Mouse (Mus musculus) bone marrow macrophage, adult 2 months (primary cell): ENCODE data around the gene 1700067P10Rik. TPM values are rescaled to one million over a fixed set of nuclear protein-coding genes. Genes with fewer than 3 reads are reported as not detected.

Experiments used
- H3K27ac ChIP-seq: 2 replicates; pipeline ENCODE4 v1.5.1; 2012; ENCODE audit warnings: low read depth, low read length; ENCODE audit not compliant: insufficient read depth
- H3K4me1 ChIP-seq: 2 replicates; pipeline ENCODE4 v1.6.1; 2012; ENCODE audit warnings: low read length; ENCODE audit not compliant: control insufficient read depth, insufficient read depth
- H3K4me3 ChIP-seq: 2 replicates; pipeline ENCODE4 v1.5.1; 2012; ENCODE audit warnings: mild to moderate bottlenecking, low read length, moderate library complexity; ENCODE audit not compliant: insufficient read depth
- CTCF ChIP-seq: IDR thresholded peaks from 2 replicates; pipeline ENCODE4 v1.5.1; 2012; ENCODE audit warnings: low read depth, mild to moderate bottlenecking, low read length, moderate library complexity
- POLR2A ChIP-seq: IDR thresholded peaks from 2 replicates; pipeline ENCODE4 v1.6.1; 2012; ENCODE audit warnings: mild to moderate bottlenecking, low read depth, low read length, borderline replicate concordance
- polyA plus RNA-seq: library from polyadenylated mRNA; stranded (reverse); fragments of >200 nt; gene quantifications from 2 replicates; pipeline ENCODE4 v1.2.4, GENCODE M21; 2012; ENCODE audit not compliant: missing spikeins, insufficient read depth, insufficient read length

Gene 1700067P10Rik
- polyA plus RNA-seq, 1 experiment, result not detected

DNA sequence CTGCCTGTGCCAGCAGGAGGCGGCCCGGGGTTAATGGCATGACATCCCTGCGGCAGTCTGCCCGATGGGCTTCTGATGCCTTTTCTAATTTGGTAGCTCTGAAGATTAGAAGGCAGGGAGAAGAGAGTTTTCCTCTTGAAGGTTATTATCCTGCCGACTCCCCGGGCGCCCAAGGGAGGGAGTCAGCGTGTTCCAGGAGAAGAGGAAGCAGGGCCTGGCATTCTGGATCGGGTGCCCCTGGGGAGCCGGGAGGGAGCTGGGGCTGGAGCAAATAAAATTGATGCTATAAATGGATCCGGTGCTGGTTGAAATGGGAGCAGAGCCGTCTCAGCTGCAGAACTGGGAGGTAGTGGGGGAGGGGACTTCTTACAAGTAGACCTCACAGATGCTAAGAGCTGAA is 31.7 kb upstream of the 1700067P10Rik start:
- H3K27ac ChIP-seq, result no peak overlapping the region
- TF ChIP-seq CTCF (no peak), POLR2A (no peak)
- H3K4me3 ChIP-seq, result no peak overlapping the region
- no peaks in the 10 kb centered on the region for H3K4me1 ChIP-seq

DNA sequence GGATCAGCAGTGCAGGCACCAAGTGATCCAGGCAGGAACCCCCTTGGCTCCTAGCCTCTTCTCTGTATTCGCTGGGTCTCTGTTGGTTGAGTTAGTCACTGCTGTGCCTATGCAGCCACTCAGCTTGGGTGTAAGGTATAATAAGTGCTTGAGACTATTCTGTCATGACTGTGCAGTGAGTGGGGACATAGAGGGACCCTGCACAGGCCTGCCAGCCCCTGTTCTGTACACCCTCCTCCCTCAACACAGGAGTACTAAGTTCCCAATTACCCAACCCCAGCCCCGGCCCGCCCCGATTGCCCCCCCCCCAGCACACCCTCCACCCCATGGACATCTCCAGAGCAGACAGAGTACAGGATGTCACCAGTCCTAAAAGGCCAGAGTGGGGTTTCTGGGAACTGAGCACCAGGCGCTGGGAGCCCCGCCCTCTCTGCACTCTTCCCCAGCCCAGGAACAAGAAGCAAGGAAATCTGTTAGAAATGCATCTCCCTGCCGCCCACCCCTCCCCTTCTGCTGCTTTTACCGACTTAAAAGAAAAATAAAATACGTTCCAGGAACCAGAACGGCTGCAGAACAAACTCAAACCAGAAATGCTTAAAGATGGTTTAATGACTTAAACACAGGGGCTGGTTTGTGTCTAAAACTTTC is 24.8 kb upstream of the 1700067P10Rik start:
- no peak for TF ChIP-seq POLR2A
- TF ChIP-seq CTCF, result no peak
- Histone ChIP-seq H3K27ac (no peak overlapping the region), H3K4me3 (no peak overlapping the region), H3K4me1 (no peaks in the 10 kb centered on the region)

DNA sequence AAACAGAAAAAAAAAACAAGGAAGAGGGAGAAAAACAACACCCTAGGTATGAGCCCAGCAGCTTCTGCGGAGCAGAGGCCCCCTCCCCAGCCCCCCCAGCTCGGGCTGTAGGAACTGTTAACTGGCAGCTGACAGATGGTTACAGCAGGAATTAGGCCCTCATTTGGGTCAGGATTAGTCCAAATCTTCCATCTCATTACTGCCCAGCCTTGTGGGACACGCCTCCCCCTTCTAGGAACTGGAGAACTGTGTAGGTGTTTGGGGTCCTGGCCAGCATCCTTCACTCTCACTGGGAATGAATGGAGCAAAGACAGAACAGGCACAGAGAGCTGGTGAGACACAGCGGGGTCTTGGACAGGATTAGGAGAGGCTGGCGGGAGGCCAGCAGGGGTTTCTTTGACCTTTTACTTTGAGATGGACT is 24.0 kb upstream of the 1700067P10Rik start:
- Histone ChIP-seq H3K4me1 (no peaks in the 10 kb centered on the region), H3K4me3 (no peak overlapping the region), H3K27ac (no peak overlapping the region)
- no peak for TF ChIP-seq CTCF
- no peak for TF ChIP-seq POLR2A

DNA sequence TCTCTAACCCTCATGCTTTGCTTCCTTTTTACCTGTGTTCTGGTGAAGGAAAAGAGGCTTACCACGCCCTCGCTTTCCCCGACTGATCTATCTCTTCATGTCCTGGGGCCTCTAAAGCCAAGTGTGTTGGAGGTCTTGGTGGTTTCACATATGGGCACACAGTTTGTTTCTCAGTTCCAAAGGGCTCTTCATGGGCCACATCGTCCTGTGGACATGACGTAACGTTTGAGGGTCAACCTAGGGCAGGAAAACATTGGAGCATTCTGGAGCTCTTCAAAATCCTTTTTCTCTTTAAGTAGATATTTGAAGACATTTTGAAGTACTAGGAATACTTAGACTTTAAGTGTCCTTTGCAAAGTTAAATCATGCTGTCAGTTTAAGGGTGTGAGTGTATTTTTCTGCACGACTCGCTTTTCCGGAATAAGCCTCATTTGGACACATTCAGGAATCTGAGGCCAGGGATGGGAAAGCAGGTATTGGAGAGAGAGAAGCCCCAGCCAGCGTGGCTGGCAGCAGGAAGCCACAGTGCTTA is 22.0 kb upstream of the 1700067P10Rik start:
- Histone ChIP-seq H3K4me3 (no peak overlapping the region), H3K27ac (no peak overlapping the region), H3K4me1 (no peaks in the 10 kb centered on the region)
- TF ChIP-seq CTCF (no peak), POLR2A (no peak)

DNA sequence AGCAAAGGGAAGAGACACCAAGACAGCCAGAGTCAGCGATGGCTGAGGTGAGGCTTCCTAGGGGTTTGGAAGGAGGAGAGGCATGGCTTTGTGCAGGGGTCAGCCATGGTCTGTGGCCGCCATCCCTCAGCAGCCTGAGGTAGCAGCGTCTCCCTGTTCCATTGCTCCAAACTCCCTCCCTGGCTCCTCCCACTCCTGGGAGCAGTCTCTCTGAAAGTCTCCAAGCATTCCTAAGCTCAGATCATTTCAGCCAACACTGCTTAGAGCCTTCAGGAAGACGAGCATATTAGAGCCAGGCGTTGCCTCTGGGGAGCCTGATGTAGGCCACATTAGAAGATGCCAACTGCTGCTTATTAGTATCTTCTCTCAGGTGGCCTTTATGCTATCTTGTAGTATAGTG is 21.4 kb upstream of the 1700067P10Rik start:
- Histone ChIP-seq H3K27ac (no peak overlapping the region), H3K4me3 (no peak overlapping the region), H3K4me1 (no peaks in the 10 kb centered on the region)
- no peak for TF ChIP-seq CTCF

DNA sequence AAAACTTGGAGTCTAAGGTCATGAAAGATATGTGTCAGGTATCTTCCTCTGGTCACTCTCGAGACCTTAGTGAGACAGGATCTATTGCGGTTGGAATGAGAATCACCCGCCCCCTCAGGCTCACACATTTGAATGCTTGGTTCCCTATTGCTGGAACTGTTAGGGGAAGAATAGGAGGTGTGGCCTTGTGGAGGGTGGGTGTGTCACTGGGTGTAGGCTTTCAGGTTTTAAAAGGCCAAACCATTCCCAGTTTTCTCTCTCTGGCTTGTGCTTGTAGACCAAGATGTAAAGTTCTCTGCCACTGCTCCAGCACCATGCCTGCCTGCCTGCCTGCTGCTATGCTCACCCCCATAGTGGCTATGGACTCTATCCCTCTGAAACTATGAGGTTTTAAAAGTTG is 8.5 kb upstream of the 1700067P10Rik start:
- H3K4me3 ChIP-seq, result no peak overlapping the region
- no peaks in the 10 kb centered on the region for H3K4me1 ChIP-seq
- TF ChIP-seq CTCF (no peak), POLR2A (no peak)
- no peak overlapping the region for H3K27ac ChIP-seq

DNA sequence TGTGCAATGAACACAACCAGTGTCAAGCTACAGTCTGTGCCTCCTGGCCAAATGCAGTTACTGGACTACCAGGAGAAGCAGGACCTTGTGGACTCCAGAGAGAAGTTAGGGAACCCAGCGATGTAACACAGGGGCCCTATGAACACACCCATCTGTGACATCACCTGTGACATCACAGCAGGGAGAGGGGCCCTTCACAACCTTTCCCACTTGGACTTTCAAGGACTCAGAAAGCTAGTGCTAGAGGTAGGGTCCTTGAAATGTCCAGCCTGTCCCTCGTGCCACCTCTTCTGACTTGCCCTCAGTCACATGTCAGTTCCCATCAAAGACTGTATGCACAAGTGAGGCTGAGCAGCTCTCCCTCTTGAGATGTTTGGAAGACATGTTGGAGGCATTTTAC is 327 bp downstream of the 1700067P10Rik start:
- no peak overlapping the region for H3K27ac ChIP-seq
- no peaks in the 10 kb centered on the region for H3K4me1 ChIP-seq
- H3K4me3 ChIP-seq, result no peak overlapping the region
- TF ChIP-seq CTCF, result no peak
- no peak for TF ChIP-seq POLR2A

DNA sequence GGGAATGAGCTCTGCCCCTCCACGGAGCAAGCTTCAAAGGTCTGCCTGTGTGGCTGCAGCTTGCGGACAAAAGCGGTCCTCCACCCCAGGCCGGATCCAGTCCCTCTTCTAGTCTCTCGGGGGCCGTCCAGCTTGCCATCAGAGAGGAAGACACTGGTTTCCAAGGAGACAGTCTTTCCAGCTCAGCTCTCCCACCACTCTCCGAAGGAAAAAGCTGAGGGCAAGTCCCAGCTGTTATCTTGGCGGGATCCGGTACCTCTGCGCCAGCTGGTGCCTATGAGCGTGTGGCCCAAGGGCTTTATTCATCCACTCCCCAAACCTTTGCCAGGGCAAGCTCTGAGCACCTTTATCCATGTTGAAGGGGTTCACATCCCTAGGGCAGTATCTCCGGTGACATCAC is 1.2 kb downstream of the 1700067P10Rik start:
- TF ChIP-seq POLR2A, result no peak
- TF ChIP-seq CTCF, result no peak
- no peak overlapping the region for H3K27ac ChIP-seq

DNA sequence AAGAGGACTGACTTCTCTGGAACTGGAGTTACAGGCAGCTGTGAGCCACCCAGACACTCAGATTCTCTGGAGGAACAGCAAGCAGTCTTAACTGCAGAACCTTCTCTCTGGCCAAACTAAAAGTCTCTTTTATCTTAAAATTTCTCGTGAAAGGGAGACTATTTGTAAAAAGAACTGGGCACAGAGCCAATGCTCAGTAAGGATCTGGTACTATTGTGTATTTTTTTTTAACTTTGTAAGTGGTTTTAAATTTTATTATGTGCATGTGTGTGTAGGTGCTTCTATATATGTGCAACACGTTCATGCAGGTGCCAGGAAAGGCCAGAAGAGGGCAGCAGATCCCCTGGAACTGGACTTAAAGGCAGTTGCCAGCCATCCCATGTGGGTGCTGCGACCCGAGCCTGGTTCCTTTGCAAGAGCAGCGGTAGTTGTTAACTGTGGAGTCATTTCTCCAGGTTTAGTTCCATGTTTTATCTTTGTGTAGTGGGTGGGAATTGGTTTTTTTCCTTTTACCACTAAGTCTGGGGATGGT is 4.2 kb downstream of the 1700067P10Rik start:
- no peak for TF ChIP-seq POLR2A
- H3K4me1 ChIP-seq, result no peaks in the 10 kb centered on the region
- no peak overlapping the region for H3K4me3 ChIP-seq
- H3K27ac ChIP-seq, result no peak overlapping the region

More for the DNA sequence above, 1.2 kb downstream of the 1700067P10Rik start:
- no peaks in the 10 kb centered on the region for H3K4me1 ChIP-seq
- H3K4me3 ChIP-seq, result no peak overlapping the region

DNA sequence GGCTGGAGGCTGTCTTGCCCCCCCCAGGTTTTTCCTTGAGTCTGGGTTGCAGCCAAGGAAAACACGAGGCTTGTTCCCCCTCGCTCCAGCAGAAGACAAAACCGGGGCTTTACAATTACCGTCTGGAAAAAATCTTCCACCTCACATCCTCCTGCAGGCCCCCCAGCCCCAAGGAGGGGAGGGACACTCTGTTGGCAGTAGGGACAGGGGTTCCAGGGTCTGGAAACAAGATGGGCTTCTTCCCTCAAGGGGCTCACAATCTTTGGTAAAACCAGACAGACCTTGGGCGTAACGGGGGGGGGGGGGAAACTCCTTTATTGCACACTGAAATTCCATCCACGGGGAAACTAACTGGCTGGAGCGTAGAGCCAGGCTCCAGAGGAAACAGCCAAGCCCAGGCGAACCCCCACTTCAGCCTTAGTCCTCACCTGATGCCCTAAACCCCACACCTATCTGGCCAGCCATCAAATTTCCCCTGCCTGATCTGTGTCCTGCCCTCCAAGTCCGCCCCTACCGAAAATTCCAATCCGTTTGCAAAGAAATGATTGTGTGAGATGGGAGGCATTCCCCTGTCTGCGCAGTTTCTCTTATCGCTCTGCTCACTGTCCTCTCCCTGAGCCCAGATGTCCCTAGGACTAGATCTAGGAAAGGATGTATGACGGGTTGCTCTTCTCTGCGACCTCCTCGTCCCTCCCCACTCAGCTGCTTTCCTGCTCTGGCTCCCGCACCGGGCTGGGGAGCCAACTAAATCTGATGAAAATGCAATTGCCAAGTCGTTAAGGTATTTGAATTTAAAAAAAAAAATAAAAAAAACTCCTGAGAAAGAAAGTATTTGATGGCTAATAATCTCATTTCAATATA is 5.9 kb downstream of the 1700067P10Rik start:
- no peak for TF ChIP-seq CTCF
- no peak for TF ChIP-seq POLR2A
- no peak overlapping the region for H3K4me3 ChIP-seq
- H3K27ac ChIP-seq, result no peak overlapping the region
- no peaks in the 10 kb centered on the region for H3K4me1 ChIP-seq
